Mouse (Mus musculus) left cerebral cortex, adult 2 months (tissue): ENCODE measurements around the gene Tmem182. TPM values are rescaled to one million over a fixed set of nuclear protein-coding genes. Genes with fewer than 3 reads are reported as not detected.

ENCODE experiments used
- DNase-seq, 2 experiments: peaks; one replicate each; pipeline ENCODE4 v3.0.0; 2021 to 2022; ENCODE audit warnings: low spot score in 2 of 2, mixed read lengths in 1 of 2; ENCODE audit errors: extremely low spot score in 1 of 2
- H3K27ac ChIP-seq: fragments of 200-600 bp; 2 replicates; pipeline ENCODE4 v1.8.1; 2022
- H3K4me3 ChIP-seq: fragments of 200-600 bp; 2 replicates; pipeline ENCODE4 v1.8.1; 2022
- CTCF ChIP-seq: fragments of 200-600 bp; IDR thresholded peaks from 2 replicates; pipeline ENCODE4 v1.8.1; 2022; ENCODE audit warnings: antibody characterized with exemption, mild to moderate bottlenecking, moderate library complexity
- intact Hi-C: fragments of 180-260 bp; cut with DNase I; formaldehyde crosslinking; loops from one replicate; pipeline ENCODE4 v1.15.1; 2025
- total RNA-seq, 2 experiments: library from RNA; stranded (reverse); gene quantifications; 2 replicates each; pipeline ENCODE4 v1.2.3; 2021

The Tmem182 gene
- total RNA-seq, 2 experiments from 2014 or later = 0.11 to 0.21 TPM

GRCm38 (mm10) chr1:40844616-40845015 lies 39.2 kb downstream of the Tmem182 start:
- Histone ChIP-seq H3K27ac (no peak overlapping the region), H3K4me3 (no peak overlapping the region)
- intact Hi-C loops = loop anchor here (1.0 to 5.0 kb wide), 2 partner anchors 42 to 267 kb away; no protein-coding TSS in a partner anchor
- DNase-seq = peak; percentile 49 to 61
- TF ChIP-seq CTCF = peak; percentile 87

GRCm38 (mm10) chr1:40847196-40847938 lies 42.0 kb downstream of the Tmem182 start:
- Histone ChIP-seq H3K4me3 (no peak overlapping the region), H3K27ac (no peak overlapping the region)
- no peak for TF ChIP-seq CTCF
- DNase-seq = no peak
- intact Hi-C loops = no loop called here

GRCm38 (mm10) chr1:40851286-40851685 lies 45.9 kb downstream of the Tmem182 start:
- TF ChIP-seq CTCF = no peak
- intact Hi-C loops = no loop called here
- no peak for DNase-seq
- Histone ChIP-seq H3K27ac (no peak overlapping the region), H3K4me3 (no peak overlapping the region)

- intact Hi-C loops = no loop called here
- DNase-seq = no peak
- no peak overlapping the region for H3K27ac ChIP-seq
- no peak overlapping the region for H3K4me3 ChIP-seq
- TF ChIP-seq CTCF = no peak
Observed at GRCm38 (mm10) chr1:40855268-40855667, 49.9 kb downstream of the Tmem182 start.

GRCm38 (mm10) chr1:40856846-40857636 lies 51.6 kb downstream of the Tmem182 start:
- H3K4me3 ChIP-seq = no peak overlapping the region
- no peak for DNase-seq
- no peak for TF ChIP-seq CTCF
- intact Hi-C loops = no loop called here
- H3K27ac ChIP-seq = no peak overlapping the region

GRCm38 (mm10) chr1:40865043-40865442 lies 59.6 kb downstream of the Tmem182 start:
- intact Hi-C loops = no loop called here
- Histone ChIP-seq H3K4me3 (no peak overlapping the region), H3K27ac (no peak overlapping the region)
- no peak for DNase-seq
- peak; percentile 21 for TF ChIP-seq CTCF

GRCm38 (mm10) chr1:40867106-40867505 lies 61.7 kb downstream of the Tmem182 start:
- no peak for DNase-seq
- intact Hi-C loops = no loop called here
- Histone ChIP-seq H3K4me3 (no peak overlapping the region), H3K27ac (no peak overlapping the region)
- TF ChIP-seq CTCF = no peak

GRCm38 (mm10) chr1:40867651-40868050 lies 62.2 kb downstream of the Tmem182 start:
- Histone ChIP-seq H3K4me3 (no peak overlapping the region), H3K27ac (no peak overlapping the region)
- intact Hi-C loops = no loop called here
- DNase-seq = no peak
- TF ChIP-seq CTCF = no peak

- Histone ChIP-seq H3K27ac (0 out of 2 replicates have a peak overlapping the region, but pooled peaks have one; percentile 19), H3K4me3 (peak overlapping the region; percentile 47)
- DNase-seq = no peak
- intact Hi-C loops = loop anchor here (10.0 kb wide), 2 partner anchors 281 to 1841 kb away; no protein-coding TSS in a partner anchor
- TF ChIP-seq CTCF = no peak
Observed at GRCm38 (mm10) chr1:40873760-40874455, 68.5 kb downstream of the Tmem182 start.

- H3K27ac ChIP-seq = 0 out of 2 replicates have a peak overlapping the region, but pooled peaks have one; percentile 19
- DNase-seq = no peak
- TF ChIP-seq CTCF = no peak
- intact Hi-C loops = loop anchor here (5.0 to 10.0 kb wide), 4 partner anchors 113 to 1908 kb away; no protein-coding TSS in a partner anchor
- peak overlapping the region; percentile 47 for H3K4me3 ChIP-seq
Observed at GRCm38 (mm10) chr1:40874456-40875375, 69.3 kb downstream of the Tmem182 start.

GRCm38 (mm10) chr1:40879051-40879450 lies 73.7 kb downstream of the Tmem182 start:
- intact Hi-C loops = loop anchor here (5.0 to 10.0 kb wide), 4 partner anchors 108 to 1903 kb away; no protein-coding TSS in a partner anchor
- H3K27ac ChIP-seq = no peak overlapping the region
- H3K4me3 ChIP-seq = no peak overlapping the region
- peak; percentile 73 for TF ChIP-seq CTCF
- DNase-seq = peak; percentile 67 to 76
